Mouse (Mus musculus) thymus, adult 2 months (tissue): ENCODE data around the gene Bbs10.

Experiments used
- CTCF ChIP-seq: fragments of 200-500 bp; IDR thresholded peaks from 2 replicates; pipeline ENCODE4 v1.5.1; 2012; ENCODE audit warnings: mild to moderate bottlenecking, control low read depth, low read length, moderate library complexity, borderline replicate concordance; ENCODE audit not compliant: control insufficient read depth, poor library complexity, insufficient read depth; ENCODE audit errors: extremely low read depth
- POLR2A ChIP-seq: fragments of 200-500 bp; IDR thresholded peaks from 2 replicates; pipeline ENCODE4 v1.6.1; 2012; ENCODE audit warnings: mild to moderate bottlenecking, low read length, control low read depth, moderate library complexity; ENCODE audit not compliant: control insufficient read depth, poor library complexity, insufficient read depth; ENCODE audit errors: extremely low read depth

DNA sequence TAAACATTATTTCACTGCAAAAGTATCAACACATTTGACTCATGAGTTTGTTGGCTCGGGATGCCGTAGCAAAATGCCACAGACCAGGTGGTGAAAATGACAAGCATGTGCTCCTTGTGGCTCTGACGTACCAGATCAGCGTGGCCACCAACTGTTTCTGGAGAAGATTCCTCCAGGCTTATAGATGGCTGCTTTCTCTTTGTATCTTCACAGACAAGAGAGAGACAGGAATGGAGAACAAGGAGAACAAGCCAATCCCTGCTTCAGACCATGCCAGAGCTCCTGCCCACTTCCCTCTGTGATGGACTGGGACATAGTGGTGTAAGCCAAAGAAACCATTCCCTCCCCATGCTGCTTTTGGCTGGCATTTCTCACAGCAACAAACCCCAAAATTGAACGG is 45.1 kb downstream of the Bbs10 start:
- no peak for TF ChIP-seq CTCF
- TF ChIP-seq POLR2A = no peak
